ENCODE assay signal across 9 mouse cellular contexts in genomic region chr10:5554941-5555340, GRCm38 (mm10). TPM values are rescaled to one million over a fixed set of nuclear protein-coding genes. Genes with fewer than 3 reads are reported as not detected.
DNase-seq lines count a peak whose midpoint lies in the region; ATAC-seq lines count a peak whose summit lies in the region.
"Had no signal": no experiment of that assay in that cellular context is flagged by ENCODE, and none has a peak within 500 bp of the region (broad histone marks: within the 10 kb centered on the region; RNA-seq: fewer than 3 reads in every experiment).

No protein-coding gene starts in this region.

- ATAC-seq in neural tube, embryonic 11.5 days (ENCODE audit: insufficient read depth, low FRiP score, low TSS enrichment) = no peak

- no peaks in the 10 kb centered on the region for H3K27me3 ChIP-seq in neural tube, embryonic 11.5 days (ENCODE audit: control insufficient read depth, insufficient read depth, low read length)
- no peaks in the 10 kb centered on the region for H3K27me3 ChIP-seq in splenic B cell, adult 2 months (ENCODE audit: control insufficient read depth, insufficient read depth, low read length, poor library complexity, severe bottlenecking)

- peak; percentile 10 for DNase-seq in gastrocnemius, postnatal 25 days
- DNase-seq in gastrocnemius, adult 18-20 months (ENCODE audit: low spot score) = no peak
- DNase-seq in neural tube, embryonic 11.5 days (ENCODE audit: low spot score) = peak; percentile 21
- DNase-seq in neural tube, embryonic 10.5 days (ENCODE audit: extremely low spot score, low spot score) = no peak
- peak; percentile 18 for DNase-seq in brain, embryonic 18.5 days (ENCODE audit: low read depth, low spot score)
- peak; percentile 6 for DNase-seq in induced T-regulatory cell, adult 2 months (ENCODE audit: low read depth)
- DNase-seq in splenic B cell, adult 2 months (ENCODE audit: low read depth, low spot score) = peak; percentile 52
- DNase-seq in yolk sac, embryonic 10.5 days (ENCODE audit: low spot score) = no peak

- H3K4me2 ChIP-seq in neural tube, embryonic 11.5 days (ENCODE audit: low read depth) = no peak overlapping the region
- H3K4me2 ChIP-seq: midbrain, embryonic 12.5 days had no signal

- WGBS in neural tube, embryonic 11.5 days = 24% methylated on average over 5 of the region's 5 CpGs

- no peaks in the 10 kb centered on the region for H3K36me3 ChIP-seq in neural tube, embryonic 11.5 days (ENCODE audit: control insufficient read depth, insufficient read depth, low read length)
- H3K36me3 ChIP-seq in splenic B cell, adult 2 months (ENCODE audit: control insufficient read depth, insufficient read depth, low read length, poor library complexity, severe bottlenecking) = no peaks in the 10 kb centered on the region
- H3K36me3 ChIP-seq: midbrain, embryonic 12.5 days had no signal

- H3K27ac ChIP-seq in neural tube, embryonic 11.5 days (ENCODE audit: low read depth, low read length) = no peak overlapping the region
- H3K27ac ChIP-seq: midbrain, embryonic 12.5 days had no signal

- no peak overlapping the region for H3K9ac ChIP-seq in neural tube, embryonic 11.5 days (ENCODE audit: low read length)
- H3K9ac ChIP-seq: midbrain, embryonic 12.5 days had no signal

- no peaks in the 10 kb centered on the region for H3K4me1 ChIP-seq in neural tube, embryonic 11.5 days (ENCODE audit: control insufficient read depth, insufficient read depth, low read length)

- no peaks in the 10 kb centered on the region for H3K9me3 ChIP-seq in neural tube, embryonic 11.5 days (ENCODE audit: control insufficient read depth, low read length)
- H3K9me3 ChIP-seq: midbrain, embryonic 12.5 days had no signal

- no peak overlapping the region for H3K4me3 ChIP-seq in neural tube, embryonic 11.5 days (ENCODE audit: low read depth, low read length)
- H3K4me3 ChIP-seq: midbrain, embryonic 12.5 days had no signal

RNA-seq across cellular contexts. Expression of gene Syne1, which starts 3.7 kb away (rescaled TPM):
- total RNA-seq in gastrocnemius, postnatal 25 days (2021) = 10 to 100 TPM; 34.7 to 54.5 TPM
- total RNA-seq in gastrocnemius, adult 18-20 months (2021) = 10 to 100 TPM; 52.5 to 56.0 TPM
- polyA plus RNA-seq in neural tube, embryonic 11.5 days (2014; fragmentation: Nextera tagmentation; extraction: Ambion mirVana) = 2.9 and 3.2 TPM in 2 replicates

RNA-seq across cellular contexts. Expression of gene Myct1, which starts 38.6 kb away (rescaled TPM):
- 1 to 10 TPM; 4.2 to 5.7 TPM for total RNA-seq in gastrocnemius, postnatal 25 days (2021)
- 1 to 10 TPM; 1.5 to 4.0 TPM for total RNA-seq in gastrocnemius, adult 18-20 months (2021)
- polyA plus RNA-seq in neural tube, embryonic 11.5 days (2014; fragmentation: Nextera tagmentation; extraction: Ambion mirVana) = 2.1 and 2.4 TPM in 2 replicates

Comparison
In these comparisons a context has a peak if more than half of its experiments do, and no peak if none do; other contexts are left out.
1. DNase-seq: peak in gastrocnemius, postnatal 25 days (single experiment), neural tube, embryonic 11.5 days (single experiment), brain, embryonic 18.5 days (single experiment), induced T-regulatory cell, adult 2 months (single experiment) and splenic B cell, adult 2 months (single experiment); none in gastrocnemius, adult 18-20 months (single experiment), neural tube, embryonic 10.5 days (single experiment) and yolk sac, embryonic 10.5 days (single experiment).